Mouse (Mus musculus) ES-E14 (cell line): ENCODE results near the gene Chd5. TPM values are rescaled to one million over a fixed set of nuclear protein-coding genes. Genes with fewer than 3 reads are reported as not detected.

ENCODE experiments used
- DNase-seq: peaks from one replicate; pipeline ENCODE4 v3.0.0-alpha.2; 2013; ENCODE audit warnings: low read depth, low spot score
- H3K27ac ChIP-seq: 2 replicates; pipeline ENCODE4 v1.5.1; 2012; ENCODE audit warnings: low read depth, mild to moderate bottlenecking, low read length, moderate library complexity, mixed read lengths; ENCODE audit not compliant: poor library complexity, insufficient read depth, severe bottlenecking
- H3K36me3 ChIP-seq: 2 replicates; pipeline ENCODE4 v1.6.1; 2012; ENCODE audit warnings: mild to moderate bottlenecking, low read length, moderate library complexity, mixed read lengths; ENCODE audit not compliant: control insufficient read depth, poor library complexity, insufficient read depth, severe bottlenecking
- H3K4me1 ChIP-seq, 2 experiments: fragments of 150-350 bp in 1 of 2; sonication (generic) in 1 of 2; 2 replicates each; pipeline ENCODE4 v1.6.1; 2012; ENCODE audit warnings: low read length in 2 of 2, mild to moderate bottlenecking in 1 of 2, mixed read lengths in 1 of 2; ENCODE audit not compliant: control insufficient read depth in 2 of 2, insufficient read depth in 2 of 2, poor library complexity in 1 of 2
- H3K4me3 ChIP-seq, 2 experiments: fragments of 150-350 bp in 1 of 2; sonication (generic) in 1 of 2; 2 replicates each; pipeline ENCODE4 v1.5.1; 2012; ENCODE audit warnings: low read length in 2 of 2, low read depth in 1 of 2, mild to moderate bottlenecking in 1 of 2, mixed read lengths in 1 of 2; ENCODE audit not compliant: insufficient read depth in 1 of 2, poor library complexity in 1 of 2, severe bottlenecking in 1 of 2
- H3K9ac ChIP-seq: 2 replicates; pipeline ENCODE4 v1.6.1; 2012; ENCODE audit warnings: low read depth, mild to moderate bottlenecking, low read length, mixed read lengths; ENCODE audit not compliant: poor library complexity, insufficient read depth, severe bottlenecking
- H3K9me3 ChIP-seq: fragments of 150-350 bp; sonication (generic); 2 replicates; pipeline ENCODE4 v1.6.1; 2012; ENCODE audit warnings: low read depth, mild to moderate bottlenecking, low read length; ENCODE audit not compliant: control insufficient read depth, insufficient read depth
- CHD2 ChIP-seq: IDR thresholded peaks from 2 replicates; pipeline ENCODE4 v1.6.1; 2014; ENCODE audit warnings: mild to moderate bottlenecking, low read depth, low read length, inconsistent platforms
- HCFC1 ChIP-seq: IDR thresholded peaks from 2 replicates; pipeline ENCODE4 v1.6.1; 2012; ENCODE audit warnings: low read length, inconsistent platforms, borderline replicate concordance; ENCODE audit not compliant: insufficient read depth
- MAFK ChIP-seq: IDR thresholded peaks from 2 replicates; pipeline ENCODE4 v1.6.1; 2014; ENCODE audit warnings: mild to moderate bottlenecking, low read depth, low read length, inconsistent platforms; ENCODE audit not compliant: insufficient read depth
- ZC3H11A ChIP-seq: IDR thresholded peaks from 2 replicates; pipeline ENCODE4 v1.6.1; 2012; ENCODE audit warnings: low read depth, mild to moderate bottlenecking, inconsistent platforms, low read length, borderline replicate concordance
- ZNF384 ChIP-seq: IDR thresholded peaks from 2 replicates; pipeline ENCODE4 v1.6.1; 2012; ENCODE audit warnings: low read depth, low read length, inconsistent platforms
- in situ Hi-C, 2 experiments: fragments of 600-800 bp; cut with MboI; formaldehyde crosslinking; loops; one replicate each; pipeline ENCODE4 v1.15.1; 2025; ENCODE audit warnings: low sequenced_read_pairs in 2 of 2, inconsistent platforms in 1 of 2; ENCODE audit not compliant: unreplicated experiment in 2 of 2
- total RNA-seq: library from RNA; depleted of rRNA; stranded (reverse); fragments of 300-350 nt; gene quantifications from 2 replicates; pipeline ENCODE4 v1.2.3, GENCODE M21; 2012

The Chd5 gene
- total RNA-seq, 1 experiment: 3.1 TPM

DNA sequence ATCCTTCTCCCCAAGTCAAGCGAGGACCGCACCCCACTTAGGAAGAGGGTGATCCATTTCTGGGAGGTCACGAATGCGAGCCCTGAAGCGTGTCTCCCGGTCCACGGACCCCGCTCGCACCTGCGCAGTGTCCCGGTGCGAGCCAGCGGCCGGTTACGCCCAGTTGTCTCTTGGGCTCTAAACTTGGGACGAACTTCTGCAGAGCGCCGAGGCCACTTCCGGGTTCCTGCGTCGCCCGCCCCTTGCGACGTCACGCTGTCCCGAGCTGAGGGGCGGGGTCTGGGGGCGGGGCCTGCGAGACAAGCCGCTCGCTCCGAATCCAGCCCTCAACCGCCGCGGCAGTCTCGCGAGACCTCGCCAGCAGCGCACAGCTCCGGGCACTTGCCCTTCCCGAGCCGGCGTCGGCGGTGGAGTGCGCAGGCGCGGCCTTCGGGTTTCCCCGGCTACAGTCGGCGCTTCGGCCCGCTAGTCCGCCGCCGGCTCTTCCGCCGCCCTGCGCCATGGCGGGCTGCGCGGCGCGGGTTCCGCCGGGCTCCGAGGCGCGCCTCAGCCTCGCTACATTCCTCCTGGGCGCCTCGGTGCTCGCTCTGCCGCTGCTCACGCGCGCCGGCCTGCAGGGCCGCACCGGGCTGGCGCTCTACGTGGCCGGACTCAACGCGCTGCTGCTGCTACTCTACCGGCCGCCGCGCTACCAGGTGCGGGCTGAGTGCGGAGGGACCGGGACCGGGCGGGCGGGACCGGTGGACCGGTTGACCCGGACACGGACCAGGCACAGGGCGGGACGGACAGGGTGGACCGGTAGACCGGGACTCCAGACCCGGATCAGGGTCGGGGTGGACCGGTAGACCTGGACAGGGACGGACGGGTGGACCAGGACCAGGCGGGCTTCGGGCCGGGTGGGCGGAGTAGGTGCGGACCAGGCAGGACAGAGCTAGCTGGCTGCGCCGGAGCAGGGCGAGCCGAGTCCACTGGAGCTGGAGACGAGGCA, 41.3 kb upstream of the Chd5 start, which contains the start of gene Icmt:
Gene Icmt (plus strand): TSS at position 354 of the 988 bp plus-strand sequence.
- TF ChIP-seq ZNF384: no peak
- TF ChIP-seq HCFC1: peak; percentile 88
- peak; percentile 97 for TF ChIP-seq CHD2
- Histone ChIP-seq H3K4me1 (peaks cover 4 to 22% of the 10 kb centered on the region in 2 experiments; a peak in 2 of 4 replicates), H3K9ac (peak within 1 kb of the TSS; percentile 82), H3K27ac (peak within 1 kb of the TSS; percentile 26; the same call in 1 of the 2 replicates), H3K4me3 (peak within 1 kb of the TSS; percentile 76 to 94), H3K36me3 (peaks cover 11% of the 10 kb centered on the region), H3K9me3 (no peaks in the 10 kb centered on the region)
- in situ Hi-C loops: no loop called here
- DNase-seq: peak; percentile 97

DNA sequence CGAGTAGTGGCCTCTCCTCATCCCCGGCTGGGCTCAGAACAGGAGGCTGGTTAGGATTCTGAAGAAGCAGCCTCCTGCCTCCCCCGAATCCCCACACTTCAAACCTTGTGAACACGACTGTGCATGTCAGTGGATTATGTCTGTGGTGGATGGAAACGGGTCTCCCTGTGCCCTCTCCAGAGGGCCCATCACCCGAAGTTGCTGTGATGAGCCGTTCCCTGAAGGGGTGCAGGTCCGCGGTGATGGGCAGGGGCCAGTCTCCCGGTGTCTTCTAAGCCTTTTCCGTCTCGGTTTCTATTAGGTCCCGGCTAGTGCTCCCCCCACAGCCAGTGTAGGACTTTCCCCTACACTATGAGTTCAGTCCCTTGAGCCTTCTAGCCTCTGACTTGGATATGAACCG, 39.6 kb upstream of the Chd5 start:
- in situ Hi-C loops: no loop called here
- no peak for DNase-seq
- peaks cover 23% of the 10 kb centered on the region for H3K36me3 ChIP-seq
- peaks cover 4 to 10% of the 10 kb centered on the region in 2 experiments; a peak in 1 of 4 replicates for H3K4me1 ChIP-seq
- no peak overlapping the region for H3K27ac ChIP-seq
- no peaks in the 10 kb centered on the region for H3K9me3 ChIP-seq
- TF ChIP-seq MAFK (no peak), ZC3H11A (no peak), CHD2 (no peak), HCFC1 (no peak), ZNF384 (no peak)
- peak overlapping the region; percentile 26; the same call in 1 of the 2 replicates for H3K9ac ChIP-seq
- H3K4me3 ChIP-seq: no peak overlapping the region

DNA sequence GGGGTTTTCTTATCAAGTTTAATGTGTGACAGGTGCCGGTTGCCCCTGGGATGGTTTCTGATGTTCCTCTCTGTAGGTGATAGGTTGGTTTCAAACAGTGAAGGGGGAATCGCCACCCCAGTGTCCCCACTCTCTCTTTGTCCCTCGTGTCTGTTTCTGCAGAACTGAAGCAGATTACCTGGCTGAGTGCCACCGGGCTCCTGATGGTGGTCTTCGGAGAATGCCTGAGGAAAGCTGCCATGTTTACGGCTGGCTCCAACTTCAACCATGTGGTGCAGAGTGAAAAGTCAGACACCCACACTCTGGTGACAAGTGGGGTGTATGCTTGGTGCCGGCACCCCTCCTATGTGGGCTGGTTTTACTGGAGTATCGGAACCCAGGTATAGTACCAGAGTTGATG, 38.1 kb upstream of the Chd5 start:
- Histone ChIP-seq H3K9me3 (no peaks in the 10 kb centered on the region), H3K9ac (no peak overlapping the region), H3K4me3 (no peak overlapping the region), H3K27ac (no peak overlapping the region), H3K4me1 (peaks cover 4 to 6% of the 10 kb centered on the region in 2 experiments; a peak in 1 of 4 replicates), H3K36me3 (peaks cover 32% of the 10 kb centered on the region)
- in situ Hi-C loops: no loop called here
- DNase-seq: no peak
- TF ChIP-seq MAFK (no peak), HCFC1 (no peak), ZNF384 (no peak), ZC3H11A (no peak), CHD2 (no peak)

DNA sequence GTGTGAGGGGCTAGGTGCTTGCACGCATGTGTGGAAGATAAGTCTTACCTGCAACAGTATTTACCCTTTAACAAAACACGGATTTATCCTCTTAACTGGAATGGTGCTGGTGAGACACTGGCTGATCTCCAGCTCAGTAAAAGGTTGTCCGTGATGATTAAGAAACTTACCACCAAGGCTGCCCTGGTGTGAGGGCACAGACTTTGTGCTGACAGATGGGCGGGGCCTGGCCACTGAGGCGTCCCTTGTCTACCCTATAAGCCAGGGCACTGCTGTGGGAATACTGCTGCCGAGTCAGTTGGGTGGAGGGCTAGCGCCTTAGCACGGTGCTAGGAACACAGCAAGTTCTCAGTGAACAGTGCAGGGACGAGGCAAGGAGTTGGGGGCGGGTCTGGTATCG, 36.4 kb upstream of the Chd5 start:
- Histone ChIP-seq H3K36me3 (peaks cover 32% of the 10 kb centered on the region), H3K9ac (no peak overlapping the region), H3K27ac (no peak overlapping the region), H3K4me1 (0 out of 4 replicates have a peak, but pooled peaks cover 3 to 4% of the 10 kb centered on the region in 2 experiments), H3K4me3 (no peak overlapping the region), H3K9me3 (no peaks in the 10 kb centered on the region)
- TF ChIP-seq MAFK (no peak), HCFC1 (no peak), CHD2 (no peak), ZC3H11A (no peak), ZNF384 (no peak)
- in situ Hi-C loops: no loop called here
- no peak for DNase-seq
